Mouse (Mus musculus) limb, embryonic 14.5 days (tissue): ENCODE data around the gene Slc37a1. TPM values are rescaled to one million over a fixed set of nuclear protein-coding genes. Genes with fewer than 3 reads are reported as not detected.

Source experiments
- ATAC-seq: fragments of 200-750 bp; cut with Nextera tagmentation; 2 replicates; pipeline ENCODE4 v1.8.0; 2017; ENCODE audit warnings: low read depth, moderate number of reproducible peaks, moderate TSS enrichment; ENCODE audit not compliant: low FRiP score
- DNase-seq: peaks from one replicate; pipeline ENCODE4 v3.0.0-alpha.2; 2015; ENCODE audit warnings: low spot score
- H3K27ac ChIP-seq: fragments of 300-500 bp; sonication (generic); replicated peaks from 2 replicates; pipeline ENCODE4 v1.5.1; 2014; ENCODE audit warnings: low read depth, mild to moderate bottlenecking, low read length, moderate library complexity, mixed read lengths
- H3K27me3 ChIP-seq: fragments of 300-500 bp; sonication (generic); 2 replicates; pipeline ENCODE4 v1.6.1; 2014; ENCODE audit warnings: low read length, mixed read lengths; ENCODE audit not compliant: control insufficient read depth, insufficient read depth
- H3K36me3 ChIP-seq: fragments of 300-500 bp; sonication (generic); 2 replicates; pipeline ENCODE4 v1.6.1; 2014; ENCODE audit warnings: mild to moderate bottlenecking, low read length, moderate library complexity, mixed read lengths; ENCODE audit not compliant: control insufficient read depth, insufficient read depth
- H3K4me1 ChIP-seq: fragments of 300-500 bp; sonication (generic); 2 replicates; pipeline ENCODE4 v1.6.1; 2014; ENCODE audit warnings: antibody characterized with exemption, low read length, mixed read lengths; ENCODE audit not compliant: control insufficient read depth, insufficient read depth
- H3K4me2 ChIP-seq: fragments of 300-500 bp; sonication (generic); replicated peaks from 2 replicates; pipeline ENCODE4 v1.6.1; 2014; ENCODE audit warnings: low read depth, mild to moderate bottlenecking, low read length, moderate library complexity; ENCODE audit not compliant: severe bottlenecking
- H3K4me3 ChIP-seq: fragments of 300-500 bp; sonication (generic); replicated peaks from 2 replicates; pipeline ENCODE4 v1.5.1; 2014; ENCODE audit warnings: low read length
- H3K9ac ChIP-seq: fragments of 300-500 bp; sonication (generic); 2 replicates; pipeline ENCODE4 v1.6.1; 2014; ENCODE audit warnings: mild to moderate bottlenecking, low read depth, low read length, moderate library complexity; ENCODE audit not compliant: severe bottlenecking
- H3K9me3 ChIP-seq: fragments of 300-500 bp; sonication (generic); 2 replicates; pipeline ENCODE4 v1.6.1; 2016; ENCODE audit warnings: low read length; ENCODE audit not compliant: control insufficient read depth
- POLR2A ChIP-seq: fragments of 200-500 bp; IDR thresholded peaks from 2 replicates; pipeline ENCODE4 v1.8.0; 2012; ENCODE audit warnings: inconsistent platforms, mild to moderate bottlenecking, moderate library complexity, borderline replicate concordance; ENCODE audit not compliant: insufficient read depth, insufficient read length; ENCODE audit errors: extremely low read depth
- WGBS: fragments of 180-500 bp; shearing (Covaris S2); extraction: QIAGEN DNeasy Blood & Tissue Kit; methylation state at CpG from one replicate; pipeline ENCODE4 v1.1.7; 2014; 5-methylcytosine and 5-hydroxymethylcytosine counted together
- polyA plus RNA-seq, 2 experiments: library from polyadenylated mRNA; depleted of rRNA in 1 of 2; stranded (reverse) in 1 of 2; unstranded in 1 of 2; fragments of >200 nt; fragmentation: Nextera tagmentation in 1 of 2; extraction: Ambion mirVana in 1 of 2; gene quantifications; 2 replicates each; pipeline versions ENCODE4 v1.2.1 to v1.2.3; 2012 to 2014

The Slc37a1 gene
- polyA plus RNA-seq, 2 experiments = 1.6 to 2.4 TPM

- no peak overlapping the region for H3K4me3 ChIP-seq
- ATAC-seq (no peak), DNase-seq (no peak)
- WGBS = 38% methylated on average over 8 of the region's 8 CpGs
- no peaks in the 10 kb centered on the region for H3K9me3 ChIP-seq
- no peak overlapping the region for H3K4me2 ChIP-seq
- H3K4me1 ChIP-seq = no peaks in the 10 kb centered on the region
- H3K27me3 ChIP-seq = no peaks in the 10 kb centered on the region
- H3K9ac ChIP-seq = no peak overlapping the region
- H3K36me3 ChIP-seq = no peaks in the 10 kb centered on the region
- no peak for TF ChIP-seq POLR2A
- no peak overlapping the region for H3K27ac ChIP-seq
Measured at GRCm38 (mm10) chr17:31355792-31356502, 69.4 kb downstream of the Slc37a1 start.

GRCm38 (mm10) chr17:31360582-31360981, 74.0 kb downstream of the Slc37a1 start:
- H3K4me3 ChIP-seq = no peak overlapping the region
- WGBS = 84% methylated on average over 13 of the region's 13 CpGs
- H3K27ac ChIP-seq = no peak overlapping the region
- H3K27me3 ChIP-seq = no peaks in the 10 kb centered on the region
- H3K9me3 ChIP-seq = no peaks in the 10 kb centered on the region
- DNase-seq (no peak), ATAC-seq (no peak)
- H3K4me2 ChIP-seq = no peak overlapping the region
- H3K4me1 ChIP-seq = no peaks in the 10 kb centered on the region
- no peak for TF ChIP-seq POLR2A
- H3K9ac ChIP-seq = no peak overlapping the region
- no peaks in the 10 kb centered on the region for H3K36me3 ChIP-seq

- no peaks in the 10 kb centered on the region for H3K9me3 ChIP-seq
- no peaks in the 10 kb centered on the region for H3K27me3 ChIP-seq
- DNase-seq (no peak), ATAC-seq (no peak)
- no peaks in the 10 kb centered on the region for H3K36me3 ChIP-seq
- H3K9ac ChIP-seq = no peak overlapping the region
- TF ChIP-seq POLR2A = no peak
- no peak overlapping the region for H3K4me3 ChIP-seq
- WGBS = 88% methylated on average over 5 of the region's 5 CpGs
- H3K4me2 ChIP-seq = no peak overlapping the region
- H3K27ac ChIP-seq = no peak overlapping the region
- no peaks in the 10 kb centered on the region for H3K4me1 ChIP-seq
Measured at GRCm38 (mm10) chr17:31365586-31366166, 79.1 kb downstream of the Slc37a1 start.

- Histone ChIP-seq H3K27me3 (no peaks in the 10 kb centered on the region), H3K9me3 (no peaks in the 10 kb centered on the region), H3K27ac (no peak overlapping the region), H3K4me3 (no peak overlapping the region), H3K4me1 (no peaks in the 10 kb centered on the region), H3K36me3 (no peaks in the 10 kb centered on the region), H3K9ac (no peak overlapping the region), H3K4me2 (no peak overlapping the region)
- no peak for TF ChIP-seq POLR2A
- DNase-seq (no peak), ATAC-seq (no peak)
- WGBS = 77% methylated on average over 2 of the region's 2 CpGs
Measured at GRCm38 (mm10) chr17:31370221-31370620, 83.6 kb downstream of the Slc37a1 start.

GRCm38 (mm10) chr17:31370931-31371330, 84.3 kb downstream of the Slc37a1 start:
- no peak for TF ChIP-seq POLR2A
- Histone ChIP-seq H3K27ac (no peak overlapping the region), H3K4me3 (no peak overlapping the region), H3K4me1 (no peaks in the 10 kb centered on the region), H3K4me2 (no peak overlapping the region), H3K9me3 (no peaks in the 10 kb centered on the region), H3K9ac (no peak overlapping the region), H3K27me3 (no peaks in the 10 kb centered on the region), H3K36me3 (no peaks in the 10 kb centered on the region)
- no peak for ATAC-seq
- DNase-seq = no peak
